Mouse (Mus musculus) cerebellum, adult 9-10 months (tissue): ENCODE measurements at regions not wholly inside any gene's neighbourhood (a gene's known extent, or its start where the extent isn't known, plus 50 kb on each side); places are given as distances from the start of the nearest gene placed in this dataset.

Experiments used
- DNase-seq: peaks from one replicate; pipeline ENCODE4 v3.0.0; 2022

GRCm38 (mm10) chr12:68680668-68681067 lies 478.3 kb downstream of the Rps29 start:
- DNase-seq, result no peak

DNA sequence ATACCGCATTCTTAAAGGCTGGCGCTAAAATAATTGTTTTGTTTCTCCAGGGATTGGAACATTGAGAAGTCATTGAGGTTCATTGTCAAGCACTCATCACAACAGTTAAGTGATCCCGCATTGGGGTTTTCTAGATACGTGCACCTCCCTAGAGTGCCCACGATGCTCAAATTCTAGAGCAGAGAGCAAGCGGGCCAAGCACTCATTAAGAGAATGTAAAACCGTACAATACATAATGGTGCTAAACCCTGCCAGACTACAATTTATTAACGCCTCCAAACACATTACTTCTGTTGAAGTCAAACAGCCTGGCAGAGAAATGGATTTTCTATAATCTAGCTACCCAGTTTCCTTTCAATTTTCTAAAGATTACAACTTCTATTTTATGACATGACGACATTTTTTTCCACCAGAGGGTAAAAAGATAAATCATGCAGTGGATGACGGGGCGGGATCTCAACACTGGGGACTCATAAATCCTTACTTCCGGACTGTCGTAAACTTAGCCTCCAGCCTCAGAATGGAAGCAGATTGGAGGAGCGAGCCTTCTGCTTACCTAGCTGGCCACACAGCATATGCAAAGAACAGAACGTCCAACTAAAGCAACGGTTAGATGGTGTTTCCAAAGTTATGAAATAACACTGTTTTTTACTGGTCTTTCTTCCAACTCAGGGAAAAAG lies 482.8 kb downstream of the Rps29 start:
- no peak for DNase-seq

DNA sequence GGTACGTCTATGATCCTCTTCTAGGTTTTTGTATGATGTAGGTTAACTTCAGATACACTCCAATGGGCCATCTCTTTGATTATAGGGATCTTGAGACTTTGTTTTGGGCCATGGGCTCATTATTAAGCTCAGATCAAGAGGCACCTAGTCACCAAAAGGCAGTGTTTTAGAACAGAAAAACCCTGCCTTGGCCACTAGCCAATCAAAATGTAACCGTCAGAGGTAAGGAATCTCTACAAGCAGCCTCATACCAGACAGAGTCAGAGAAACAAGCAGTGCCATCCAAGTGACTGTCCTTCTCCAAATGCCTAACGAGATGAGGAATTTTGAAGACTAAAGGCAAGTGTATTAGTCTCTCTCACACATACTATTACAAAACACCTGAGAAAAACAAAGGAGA lies 487.0 kb downstream of the Rps29 start:
- no peak for DNase-seq

DNA sequence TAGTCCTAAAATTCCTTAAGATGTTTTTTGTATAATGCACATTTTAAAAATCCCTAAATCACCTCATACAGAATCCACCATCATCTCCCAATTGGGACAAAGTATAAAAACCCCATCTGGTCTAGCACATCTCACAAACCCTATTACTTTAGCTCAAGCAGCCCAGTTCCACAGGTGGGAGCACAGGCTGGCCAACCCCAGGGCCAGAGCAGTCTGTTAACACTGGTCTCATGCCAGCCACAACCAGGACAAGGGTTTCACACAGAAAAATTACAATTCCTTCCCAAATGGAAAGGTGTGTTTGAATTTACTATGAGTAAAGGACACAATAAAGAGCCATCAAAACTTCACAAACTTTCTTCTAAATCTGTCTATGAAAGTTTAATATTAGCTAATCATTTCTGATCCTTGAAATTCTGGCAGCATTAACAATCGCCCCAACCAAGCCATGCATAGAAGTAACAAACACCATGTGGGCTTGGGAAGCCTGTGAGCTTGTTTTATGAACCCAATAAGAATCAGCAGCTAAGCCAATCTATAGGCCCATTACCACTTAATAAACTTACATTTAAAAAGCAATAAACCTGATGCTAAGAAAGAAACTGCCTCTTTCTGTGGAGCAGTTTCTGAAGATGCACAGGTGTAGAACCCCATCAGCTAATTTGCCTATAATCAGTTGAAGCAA lies 512.9 kb downstream of the Rps29 start:
- DNase-seq, result no peak

DNA sequence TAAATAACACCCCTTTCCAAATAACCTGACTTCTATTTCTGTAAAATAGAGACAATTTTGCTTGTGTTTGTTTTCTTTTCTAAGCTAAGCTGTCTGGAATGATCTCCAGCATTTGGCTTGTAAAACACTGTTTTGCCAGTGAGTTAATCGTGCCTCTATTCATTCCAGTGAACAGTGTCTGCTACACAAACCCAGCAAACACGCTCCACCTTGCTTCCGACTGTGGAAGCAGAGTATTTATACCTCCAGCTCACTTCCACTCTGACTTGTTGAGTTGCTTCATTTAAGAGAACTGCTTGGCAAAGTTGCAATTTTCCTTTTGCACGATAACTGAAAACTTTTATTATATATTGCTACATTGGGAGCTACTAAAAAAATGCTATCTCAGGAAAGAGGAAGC lies 515.3 kb downstream of the Rps29 start:
- DNase-seq, result no peak

- DNase-seq, result no peak
These were observed 526.5 kb downstream of the Rps29 start for GRCm38 (mm10) chr12:68632441-68632840.

DNA sequence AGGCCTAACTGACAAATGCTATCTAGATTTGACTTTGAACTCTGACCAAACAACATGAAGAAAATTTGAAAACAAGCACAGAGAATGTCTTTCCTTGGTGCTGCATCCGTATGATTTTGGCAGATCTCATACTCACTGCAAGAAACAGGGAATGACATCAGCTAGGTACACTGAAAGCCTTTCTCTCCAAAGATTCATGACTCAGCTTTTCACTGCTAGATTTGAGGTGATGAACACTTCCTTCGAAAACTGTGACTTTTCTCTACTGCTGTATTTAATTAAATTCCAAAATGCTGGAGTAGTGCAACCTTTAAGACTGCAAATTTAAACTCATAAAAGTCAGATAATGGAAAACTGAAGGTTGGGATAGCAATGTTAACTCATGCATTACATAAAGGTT lies 540.6 kb downstream of the Rps29 start:
- DNase-seq, result no peak

DNA sequence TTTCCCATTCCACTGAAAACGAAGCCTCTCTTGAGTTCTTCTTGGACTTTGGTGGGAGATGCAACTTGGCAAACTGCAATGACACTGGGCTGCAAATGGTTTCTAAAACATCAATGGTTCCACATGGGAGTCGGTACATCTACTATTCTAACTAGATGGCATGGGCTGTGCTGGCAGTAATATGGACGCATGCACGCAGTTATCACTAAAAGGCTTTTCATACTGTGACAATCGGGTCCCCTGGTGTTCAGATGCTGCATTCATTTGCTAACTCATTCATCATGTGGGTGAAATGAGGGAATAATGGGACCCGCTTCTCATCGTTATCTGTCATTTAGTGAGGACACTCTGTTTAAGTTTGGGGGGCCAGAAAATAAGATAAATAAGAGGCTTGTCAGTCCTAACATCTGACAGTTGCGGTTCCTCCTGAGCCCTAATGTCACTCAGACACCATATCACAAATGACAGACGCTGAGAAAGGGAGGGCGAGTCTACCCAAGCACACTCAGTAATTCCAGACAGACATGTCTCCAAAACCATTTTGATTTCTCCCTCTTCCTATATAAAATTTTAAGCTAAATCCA lies 553.5 kb downstream of the Rps29 start:
- no peak for DNase-seq

DNA sequence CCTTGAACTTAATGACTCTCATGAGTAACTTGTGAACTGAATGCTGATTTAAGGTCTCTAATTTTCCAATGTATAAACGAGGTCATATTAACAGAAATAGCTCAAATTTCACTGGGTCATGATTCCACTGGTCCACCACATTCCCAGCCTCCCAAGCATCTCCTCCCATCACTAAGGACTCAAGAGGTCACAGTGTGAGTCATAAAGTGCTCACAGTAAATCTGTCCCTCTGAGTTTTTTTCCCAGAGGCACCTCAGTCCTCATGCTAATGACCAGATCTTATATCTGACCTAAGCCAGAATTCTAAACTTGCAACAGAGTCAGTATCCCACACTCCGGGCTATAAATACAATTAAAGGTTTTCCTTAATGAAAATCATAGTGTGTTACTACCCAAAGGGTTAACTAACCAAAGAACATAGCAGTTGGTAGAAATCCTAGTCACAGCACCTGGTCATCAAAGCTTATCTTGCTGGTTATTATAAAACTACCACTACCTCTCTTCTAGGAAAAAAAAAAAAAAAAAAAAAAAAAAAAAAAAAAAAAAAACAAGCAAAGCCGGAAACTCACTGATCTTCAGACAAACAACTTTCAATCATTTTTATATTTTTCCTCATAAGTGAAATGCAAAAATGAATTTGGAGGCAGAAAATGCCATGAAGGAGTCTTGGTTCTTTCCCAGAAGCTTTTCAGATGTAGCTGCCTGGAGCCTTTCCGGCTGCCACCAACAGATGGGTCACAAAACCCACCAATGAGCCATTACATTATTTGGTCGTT lies 554.3 kb downstream of the Rps29 start:
- DNase-seq, result no peak

- DNase-seq, result no peak
These were observed 556.3 kb downstream of the Rps29 start for GRCm38 (mm10) chr12:68602682-68603081.

DNA sequence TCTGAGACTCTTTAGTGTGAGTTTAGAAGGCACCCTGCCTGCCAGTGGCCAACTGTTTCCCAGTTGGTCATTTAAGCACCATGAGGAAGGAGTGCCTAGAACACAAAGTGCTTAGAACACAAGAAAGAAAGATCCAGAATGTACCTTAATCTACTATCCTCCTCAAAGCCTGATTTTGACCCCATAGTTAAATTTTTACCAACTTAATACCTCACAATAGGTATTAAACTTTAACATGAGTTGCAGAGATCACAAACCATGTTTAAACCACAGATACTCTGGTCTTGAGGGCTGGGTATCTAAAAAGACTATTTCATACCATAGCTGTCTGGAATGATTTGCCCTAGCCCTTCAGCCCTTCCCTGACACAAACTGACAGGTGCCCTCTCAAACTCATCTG lies 557.6 kb downstream of the Rps29 start:
- no peak for DNase-seq

DNA sequence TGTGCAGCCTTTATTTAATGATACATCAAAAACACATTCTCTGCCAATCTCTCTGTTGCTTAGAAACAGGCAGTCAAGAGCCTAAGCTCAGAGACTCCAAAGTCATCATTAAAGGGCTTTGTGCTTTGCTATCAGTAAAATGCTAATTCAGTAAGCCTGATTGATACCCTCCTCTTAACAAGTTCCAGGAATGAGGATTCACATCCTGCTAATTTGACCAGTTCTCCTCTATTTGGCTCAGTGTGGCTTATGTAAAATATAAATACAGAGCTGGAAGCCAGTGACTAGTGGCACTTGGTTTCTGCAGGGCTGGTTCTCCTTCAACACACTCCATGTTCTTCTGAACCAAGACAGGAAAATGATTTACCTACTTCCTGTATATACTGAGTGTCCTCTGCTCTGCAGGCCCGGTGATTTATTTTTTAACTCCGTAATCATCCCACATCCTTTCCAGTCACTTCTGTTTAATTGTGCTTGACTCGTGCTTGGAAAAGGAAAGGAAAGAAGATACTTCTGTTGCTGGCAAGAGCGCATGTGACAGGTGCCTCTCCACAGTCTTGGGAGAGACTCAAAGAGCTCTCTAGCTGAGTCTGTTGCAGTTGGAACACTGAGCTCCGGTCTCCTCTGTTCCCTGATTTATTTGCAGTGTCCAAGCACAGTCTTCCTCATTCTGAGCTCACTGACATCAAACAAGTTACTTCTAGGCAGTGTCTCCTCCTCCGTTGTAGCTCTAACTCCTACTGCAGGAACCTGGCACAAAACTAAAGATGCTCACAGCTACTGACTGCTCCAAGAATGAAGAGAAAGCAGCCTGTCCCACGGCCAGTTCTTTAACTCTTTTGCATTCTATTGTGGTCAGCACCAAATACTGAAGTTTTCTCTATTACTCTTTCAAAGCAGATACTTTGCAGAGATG lies 559.0 kb downstream of the Rps29 start:
- peak; percentile 11 for DNase-seq

- no peak for DNase-seq
These were observed 559.9 kb downstream of the Rps29 start for GRCm38 (mm10) chr12:68599016-68599616.

GRCm38 (mm10) chr12:68585524-68585872 lies 573.5 kb downstream of the Rps29 start:
- no peak for DNase-seq

DNA sequence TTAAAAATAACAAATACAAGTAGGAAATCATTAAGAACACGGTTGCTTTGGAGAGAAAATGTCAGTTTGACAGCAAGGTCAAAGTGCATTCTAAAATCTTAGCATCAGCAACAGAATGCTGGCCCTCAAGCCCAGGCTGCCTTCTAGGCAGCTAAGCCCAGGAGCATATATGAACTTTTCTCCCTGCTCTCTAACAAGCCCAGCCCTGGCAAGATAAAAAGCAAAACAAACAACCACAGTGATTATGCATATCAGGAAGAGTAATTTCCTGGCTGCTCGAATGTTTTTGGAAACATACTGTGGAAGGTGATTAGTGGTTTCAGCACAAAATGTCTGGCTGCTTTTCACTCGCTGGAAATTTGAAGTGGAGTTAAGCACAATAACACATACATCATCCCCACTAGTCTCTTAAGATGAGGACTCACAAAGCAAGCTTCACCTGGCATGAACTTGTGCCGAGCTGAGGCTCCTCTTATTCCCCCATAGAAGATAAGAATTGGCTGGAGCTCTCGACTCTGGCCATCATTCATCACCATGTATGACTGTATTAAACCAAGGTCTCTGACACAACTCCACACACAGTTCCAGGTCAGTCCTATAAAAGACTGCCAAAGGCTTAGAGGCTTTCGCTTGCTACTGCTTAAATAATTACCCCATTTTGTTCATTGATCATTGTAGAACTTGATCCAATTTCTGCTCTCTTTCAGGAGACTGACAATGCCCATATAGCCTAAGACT lies 574.0 kb downstream of the Rps29 start:
- no peak for DNase-seq

DNA sequence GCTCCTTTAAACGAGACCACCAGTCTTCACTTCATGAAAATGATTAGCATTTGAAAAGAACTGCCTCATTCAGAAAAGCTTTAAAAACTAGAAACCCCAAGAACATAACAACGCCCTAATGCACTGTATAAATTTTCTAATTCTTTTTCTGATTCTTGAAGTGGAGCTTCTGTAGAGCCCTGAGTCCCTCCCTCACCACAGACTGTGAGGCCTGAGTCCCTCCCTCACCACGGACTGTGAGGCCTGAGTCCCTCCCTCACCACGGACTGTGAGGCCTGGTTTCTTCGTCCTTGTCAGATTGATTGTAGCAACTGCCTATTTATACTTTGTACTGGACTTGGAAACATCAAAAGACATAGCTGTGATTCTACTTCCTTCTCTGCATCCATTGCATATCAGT lies 579.1 kb downstream of the Rps29 start:
- DNase-seq, result no peak

DNA sequence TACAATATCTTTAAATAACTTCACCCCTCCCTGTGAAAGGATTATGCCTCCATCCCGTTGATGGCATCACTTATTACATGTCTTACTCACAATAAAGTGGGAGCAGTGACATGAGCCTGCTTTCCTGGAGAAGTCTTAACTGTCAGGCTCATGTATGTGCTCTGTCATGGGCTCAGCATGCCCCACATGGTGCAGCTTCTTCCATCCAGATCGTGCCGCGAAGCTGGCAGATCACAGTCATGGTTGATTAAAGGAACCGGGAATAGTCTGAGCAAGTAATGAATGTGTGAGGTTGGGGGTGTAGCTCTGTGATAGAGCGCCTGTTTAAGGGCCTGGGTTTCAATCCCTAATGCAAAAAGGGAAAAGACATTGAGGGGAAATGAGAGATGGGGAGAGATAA lies 581.5 kb downstream of the Rps29 start:
- no peak for DNase-seq

DNA sequence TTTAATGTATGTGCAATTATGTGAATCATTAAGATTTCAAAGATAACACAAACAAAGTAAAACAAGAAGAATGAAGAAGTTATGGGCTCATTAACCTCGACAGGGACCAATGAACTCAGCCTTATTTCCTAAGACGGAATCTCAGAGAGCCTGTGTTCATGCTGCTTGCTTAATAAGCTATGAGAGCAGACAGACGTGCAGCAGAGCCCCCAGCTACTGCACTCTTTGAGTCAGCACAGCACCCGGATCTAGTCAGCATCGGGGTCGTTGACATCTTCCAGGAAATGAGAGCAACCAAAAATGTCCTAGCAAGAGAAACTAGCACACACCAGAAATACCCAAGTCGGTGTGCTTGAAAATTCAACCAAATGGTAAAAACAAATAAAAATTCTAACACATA lies 582.1 kb downstream of the Rps29 start:
- no peak for DNase-seq

DNA sequence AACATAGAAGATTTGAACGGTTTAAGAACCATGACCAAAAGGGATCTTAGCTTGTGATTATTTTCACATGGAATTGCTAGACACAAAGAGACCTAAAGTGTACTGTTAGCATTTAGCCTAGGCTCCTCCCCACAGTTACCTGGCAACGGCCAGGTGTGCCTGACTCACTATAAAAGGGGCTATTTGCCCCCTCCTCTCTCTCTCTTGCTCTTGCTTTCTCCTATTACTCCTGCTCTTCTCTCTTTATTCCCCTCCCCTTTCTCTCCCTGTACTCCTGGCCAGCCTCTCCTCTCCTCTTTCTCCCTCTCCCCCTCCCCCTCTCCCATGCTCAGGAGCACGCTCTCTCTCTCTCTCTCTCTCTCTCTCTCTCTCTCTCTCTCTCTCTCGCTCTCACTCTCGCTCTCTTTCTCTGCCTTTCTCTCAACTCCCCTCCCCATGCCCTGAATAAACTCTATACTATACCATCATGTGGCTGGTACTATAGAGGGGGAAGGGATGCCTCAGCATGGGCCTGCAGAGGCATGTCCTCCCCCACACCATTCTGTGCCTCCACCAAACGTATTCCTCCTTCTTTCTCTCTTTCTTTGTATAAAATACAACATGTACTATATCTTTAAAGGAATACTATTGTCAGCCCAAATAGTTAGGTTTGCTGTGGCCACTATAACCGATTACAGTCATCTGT lies 603.9 kb downstream of the Rps29 start:
- no peak for DNase-seq

DNA sequence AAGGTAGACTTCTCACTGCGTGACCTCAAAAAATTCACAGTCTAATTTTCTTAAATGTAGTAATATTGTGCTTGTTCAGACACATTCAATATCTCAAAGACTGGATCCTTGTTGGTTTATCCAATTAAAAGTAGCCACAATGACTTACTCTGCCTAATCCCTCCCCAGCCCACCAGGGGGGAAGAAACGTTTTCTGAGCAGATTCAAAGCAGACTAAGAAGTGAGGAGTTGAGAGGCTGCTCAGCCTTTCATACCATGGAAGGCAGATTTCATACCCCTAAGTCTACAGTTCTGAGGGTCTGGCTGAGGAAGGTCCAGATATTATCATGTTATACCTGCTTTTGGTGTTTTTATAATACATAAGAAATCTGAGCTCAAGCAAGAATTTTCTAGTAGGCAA lies 604.7 kb downstream of the Rps29 start:
- no peak for DNase-seq

DNA sequence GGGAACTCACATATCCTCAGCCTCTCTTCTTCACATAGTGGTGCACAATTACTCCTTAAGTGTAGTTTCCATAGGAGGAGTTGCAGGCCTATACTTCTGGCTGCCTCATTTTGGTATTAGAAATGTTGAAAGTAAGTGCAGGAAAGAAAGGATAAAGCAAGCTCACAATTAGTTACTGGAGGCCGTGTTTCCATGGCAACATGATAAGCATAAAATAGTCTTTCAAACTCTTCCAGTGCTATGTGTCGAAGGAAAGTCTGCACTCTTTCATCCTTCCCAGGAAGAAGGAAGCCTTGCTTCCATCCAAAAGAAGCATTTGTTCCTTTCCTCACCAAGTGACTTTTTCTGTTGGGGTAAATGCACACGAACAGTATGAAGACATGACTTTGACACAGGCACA lies 617.2 kb downstream of the Rps29 start:
- DNase-seq, result no peak
